Mouse (Mus musculus): ENCODE results near the gene Rpia. TPM values are rescaled to one million over a fixed set of nuclear protein-coding genes. Genes with fewer than 3 reads are reported as not detected.

The Rpia gene
- polyA plus RNA-seq, 1 experiment from 2014 or later: 2.4 TPM

DNA sequence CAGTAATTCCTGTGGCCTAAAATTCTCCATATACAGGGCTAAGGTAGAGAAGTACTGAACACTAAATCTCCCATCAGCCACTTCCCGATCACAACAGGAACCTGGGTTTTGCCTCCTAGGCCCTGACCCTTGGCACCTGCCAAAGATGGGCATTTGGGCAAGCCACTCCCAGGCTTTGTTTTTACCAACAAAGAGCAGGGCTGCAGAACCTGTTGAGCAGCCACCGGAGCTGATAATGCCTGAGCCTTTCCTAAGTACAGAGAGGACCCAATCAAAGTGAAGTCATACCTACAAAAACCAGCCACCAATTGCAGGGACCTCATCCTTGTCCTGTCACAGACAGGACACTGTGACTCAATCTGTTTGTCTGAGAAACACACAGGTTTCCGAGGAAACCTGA is 7.2 kb downstream of the Rpia start:
- Histone ChIP-seq H3K4me1 (replicated peaks; ENCODE audit: insufficient read depth, low read length) (peaks cover 7% of the 10 kb centered on the region; the same call in 1 of the 2 replicates), H3K9me3 (replicated peaks; ENCODE audit: low read length) (no peaks in the 10 kb centered on the region), H3K27ac (no peak overlapping the region), H3K4me2 (ENCODE audit: low read length) (no peak overlapping the region), H3K9ac (ENCODE audit: low read depth, low read length) (no peak overlapping the region), H3K36me3 (ENCODE audit: insufficient read depth, low read length) (no peaks in the 10 kb centered on the region), H3K4me3 (replicated peaks; ENCODE audit: low read depth, low read length) (no peak overlapping the region), H3K27me3 (ENCODE audit: insufficient read depth, low read length) (no peaks in the 10 kb centered on the region)
- no peak for TF ChIP-seq CTCF (IDR thresholded peaks at IDR 0.05; ENCODE audit: low read depth)
- WGBS: 80% methylated on average over 3 of the region's 3 CpGs
- ATAC-seq (replicated peaks; ENCODE audit: low FRiP score, low read depth) (no peak), DNase-seq (ENCODE audit: low spot score) (no peak)

DNA sequence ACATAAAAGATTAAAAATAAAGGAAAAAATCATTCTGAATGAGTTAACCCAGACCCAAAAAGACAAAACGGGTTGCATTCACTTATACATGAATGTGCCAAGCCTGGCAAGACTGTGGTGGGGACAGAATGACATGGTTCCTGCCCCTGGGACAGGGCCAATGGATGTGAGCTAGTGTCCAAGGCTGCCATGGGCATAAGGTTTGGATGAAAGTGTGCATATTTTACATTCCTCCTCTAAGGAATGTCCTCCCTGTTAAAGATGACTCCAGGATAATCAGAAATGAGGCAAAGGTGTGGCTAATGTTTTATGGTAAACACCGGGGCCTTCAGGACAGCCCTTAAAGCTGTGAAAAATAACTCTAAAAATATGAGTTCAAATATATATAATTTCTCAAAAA is 10.7 kb downstream of the Rpia start:
- no peak for ATAC-seq (replicated peaks; ENCODE audit: low FRiP score, low read depth)
- WGBS: 87% methylated on average over 2 of the region's 2 CpGs
- Histone ChIP-seq H3K4me3 (replicated peaks; ENCODE audit: low read depth, low read length) (no peak overlapping the region), H3K9ac (ENCODE audit: low read depth, low read length) (no peak overlapping the region), H3K4me1 (replicated peaks; ENCODE audit: insufficient read depth, low read length) (peaks cover 6% of the 10 kb centered on the region; the same call in 1 of the 2 replicates), H3K27me3 (ENCODE audit: insufficient read depth, low read length) (no peaks in the 10 kb centered on the region), H3K4me2 (ENCODE audit: low read length) (no peak overlapping the region), H3K27ac (no peak overlapping the region), H3K36me3 (ENCODE audit: insufficient read depth, low read length) (no peaks in the 10 kb centered on the region), H3K9me3 (replicated peaks; ENCODE audit: low read length) (no peaks in the 10 kb centered on the region)
- no peak for DNase-seq (ENCODE audit: low spot score)
- TF ChIP-seq CTCF (IDR thresholded peaks at IDR 0.05; ENCODE audit: low read depth): no peak

DNA sequence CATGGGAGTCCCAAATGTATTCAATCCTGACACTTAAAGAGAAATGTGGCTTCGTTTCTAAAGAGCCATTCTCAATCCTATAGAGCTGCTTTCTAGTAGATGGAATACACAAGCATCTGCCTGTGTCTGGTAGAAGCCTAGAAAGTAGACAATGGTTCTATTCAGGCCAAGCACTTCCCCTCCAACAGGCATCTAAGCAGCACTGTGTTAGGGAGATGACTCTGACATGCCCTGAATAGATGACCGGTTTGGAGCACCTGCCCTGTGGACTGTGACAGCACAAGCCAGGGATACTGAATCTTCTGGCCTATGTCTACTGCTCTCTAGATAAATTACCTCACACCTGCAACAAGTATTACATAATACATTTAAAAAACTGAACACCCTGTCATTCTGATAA is 17.7 kb downstream of the Rpia start:
- Histone ChIP-seq H3K9me3 (replicated peaks; ENCODE audit: low read length) (no peaks in the 10 kb centered on the region), H3K27me3 (ENCODE audit: insufficient read depth, low read length) (no peaks in the 10 kb centered on the region), H3K4me1 (replicated peaks; ENCODE audit: insufficient read depth, low read length) (no peaks in the 10 kb centered on the region), H3K27ac (no peak overlapping the region), H3K9ac (ENCODE audit: low read depth, low read length) (no peak overlapping the region), H3K4me3 (replicated peaks; ENCODE audit: low read depth, low read length) (no peak overlapping the region), H3K4me2 (ENCODE audit: low read length) (no peak overlapping the region), H3K36me3 (ENCODE audit: insufficient read depth, low read length) (peaks cover 16% of the 10 kb centered on the region; the same call in 1 of the 2 replicates)
- no peak for DNase-seq (ENCODE audit: low spot score)
- TF ChIP-seq CTCF (IDR thresholded peaks at IDR 0.05; ENCODE audit: low read depth): no peak
- ATAC-seq (replicated peaks; ENCODE audit: low FRiP score, low read depth): 0 out of 2 replicates have a peak, but pooled peaks have one; percentile 49
- 73% methylated on average over 2 of the region's 2 CpGs for WGBS

DNA sequence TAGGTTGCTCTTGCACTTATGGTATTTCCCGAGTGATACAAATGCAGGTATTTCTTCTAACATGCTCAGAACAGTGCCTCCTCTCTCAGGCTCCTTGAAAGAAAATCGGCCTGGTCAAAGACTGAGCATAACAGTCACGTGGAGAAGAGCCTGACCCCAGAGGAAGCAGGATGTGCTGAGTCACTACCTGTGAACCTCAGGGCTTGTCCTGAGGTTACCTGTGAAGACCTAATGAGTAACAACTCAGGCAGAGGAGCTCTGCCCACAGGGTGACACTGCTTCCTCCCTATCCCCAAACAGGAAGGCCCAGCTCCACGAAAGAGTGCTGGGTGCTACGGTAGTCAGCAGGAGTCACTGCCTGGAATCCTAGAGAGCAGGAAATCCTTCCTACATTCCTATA is 18.3 kb downstream of the Rpia start:
- Histone ChIP-seq H3K4me2 (ENCODE audit: low read length) (no peak overlapping the region), H3K4me3 (replicated peaks; ENCODE audit: low read depth, low read length) (no peak overlapping the region), H3K9ac (ENCODE audit: low read depth, low read length) (no peak overlapping the region), H3K27me3 (ENCODE audit: insufficient read depth, low read length) (no peaks in the 10 kb centered on the region), H3K4me1 (replicated peaks; ENCODE audit: insufficient read depth, low read length) (no peaks in the 10 kb centered on the region), H3K9me3 (replicated peaks; ENCODE audit: low read length) (no peaks in the 10 kb centered on the region), H3K36me3 (ENCODE audit: insufficient read depth, low read length) (peaks cover 16% of the 10 kb centered on the region; the same call in 1 of the 2 replicates), H3K27ac (no peak overlapping the region)
- TF ChIP-seq CTCF (IDR thresholded peaks at IDR 0.05; ENCODE audit: low read depth): no peak
- peak; percentile 89 for ATAC-seq (replicated peaks; ENCODE audit: low FRiP score, low read depth)
- WGBS: 76% methylated on average over 5 of the region's 5 CpGs
- no peak for DNase-seq (ENCODE audit: low spot score)

DNA sequence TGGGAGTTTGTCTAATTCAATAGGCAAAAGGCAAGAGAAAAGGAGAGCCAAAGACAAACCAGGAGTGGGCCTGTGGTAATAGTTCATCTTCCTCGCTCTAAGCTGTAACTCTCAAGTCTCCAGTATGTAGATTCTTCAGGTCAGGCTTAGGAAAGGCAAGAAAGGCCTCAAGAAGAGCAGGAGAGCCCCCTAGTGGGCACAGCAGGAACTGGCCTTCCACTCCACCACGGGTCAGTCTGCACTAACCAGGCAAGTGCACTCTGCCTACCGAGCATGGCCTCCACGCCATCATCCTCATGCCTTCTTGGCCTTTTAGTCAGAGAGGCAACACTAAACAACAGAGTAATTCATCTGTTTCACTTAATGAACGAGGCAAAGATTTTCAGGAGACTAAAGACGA is 23.3 kb downstream of the Rpia start:
- Histone ChIP-seq H3K27ac (no peak overlapping the region), H3K4me2 (ENCODE audit: low read length) (no peak overlapping the region), H3K27me3 (ENCODE audit: insufficient read depth, low read length) (no peaks in the 10 kb centered on the region), H3K4me3 (replicated peaks; ENCODE audit: low read depth, low read length) (no peak overlapping the region), H3K9ac (ENCODE audit: low read depth, low read length) (no peak overlapping the region), H3K36me3 (ENCODE audit: insufficient read depth, low read length) (0 out of 2 replicates have a peak, but pooled peaks cover 11% of the 10 kb centered on the region), H3K9me3 (replicated peaks; ENCODE audit: low read length) (no peaks in the 10 kb centered on the region), H3K4me1 (replicated peaks; ENCODE audit: insufficient read depth, low read length) (no peaks in the 10 kb centered on the region)
- TF ChIP-seq CTCF (IDR thresholded peaks at IDR 0.05; ENCODE audit: low read depth): peak; percentile 94
- DNase-seq (ENCODE audit: low spot score): peak; percentile 83
- WGBS: 31% methylated on average over 6 of the region's 6 CpGs
- peak; percentile 72 for ATAC-seq (replicated peaks; ENCODE audit: low FRiP score, low read depth)

DNA sequence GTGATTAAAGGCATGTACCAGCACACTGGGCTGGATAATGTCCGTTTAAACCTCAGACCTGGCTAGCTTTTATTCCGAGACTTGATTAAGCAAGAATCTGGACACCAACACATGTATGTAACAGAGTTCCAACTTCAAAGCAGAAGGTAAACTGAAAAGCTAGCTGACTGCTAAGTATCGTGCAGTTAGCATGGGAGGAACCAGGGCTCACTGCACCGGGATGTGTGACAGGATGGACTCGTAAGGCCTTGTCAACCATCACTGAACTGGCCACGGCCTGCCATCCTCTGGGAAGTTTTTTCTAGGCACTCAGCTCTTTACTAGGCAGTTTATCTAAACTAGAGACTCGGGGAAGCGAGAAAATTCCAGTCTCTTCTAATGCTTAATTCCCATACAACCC is 27.0 kb downstream of the Rpia start:
- no peak overlapping the region for H3K4me2 ChIP-seq (ENCODE audit: low read length)
- 0 out of 2 replicates have a peak, but pooled peaks cover 4% of the 10 kb centered on the region for H3K36me3 ChIP-seq (ENCODE audit: insufficient read depth, low read length)
- TF ChIP-seq CTCF (IDR thresholded peaks at IDR 0.05; ENCODE audit: low read depth): no peak
- H3K9ac ChIP-seq (ENCODE audit: low read depth, low read length): no peak overlapping the region
- DNase-seq (ENCODE audit: low spot score) (no peak), ATAC-seq (replicated peaks; ENCODE audit: low FRiP score, low read depth) (no peak)
- WGBS: 75% methylated on average over 8 of the region's 8 CpGs
- no peak overlapping the region for H3K4me3 ChIP-seq (replicated peaks; ENCODE audit: low read depth, low read length)
- no peaks in the 10 kb centered on the region for H3K4me1 ChIP-seq (replicated peaks; ENCODE audit: insufficient read depth, low read length)
- no peaks in the 10 kb centered on the region for H3K9me3 ChIP-seq (replicated peaks; ENCODE audit: low read length)
- H3K27me3 ChIP-seq (ENCODE audit: insufficient read depth, low read length): no peaks in the 10 kb centered on the region
- H3K27ac ChIP-seq: no peak overlapping the region

DNA sequence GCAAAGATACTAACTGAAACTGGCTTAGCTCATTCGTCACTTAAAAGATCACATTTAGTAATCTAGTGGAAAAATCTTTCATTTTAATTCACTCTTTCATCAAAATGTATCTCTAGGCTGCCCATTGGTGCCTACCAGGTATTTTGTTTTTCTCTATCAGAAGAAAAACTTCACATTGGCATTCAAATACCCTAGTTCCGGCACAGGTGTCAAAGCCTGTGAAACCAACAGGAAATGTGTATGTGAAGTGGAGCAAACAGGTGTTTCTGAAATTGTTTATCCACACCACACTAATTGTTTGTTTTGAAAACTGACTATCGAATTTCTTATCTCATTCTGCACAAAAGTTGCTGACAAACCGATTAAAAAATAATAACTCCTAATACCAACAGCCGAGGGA is 27.5 kb downstream of the Rpia start:
- Histone ChIP-seq H3K4me3 (replicated peaks; ENCODE audit: low read depth, low read length) (no peak overlapping the region), H3K27me3 (ENCODE audit: insufficient read depth, low read length) (no peaks in the 10 kb centered on the region), H3K4me2 (ENCODE audit: low read length) (no peak overlapping the region), H3K27ac (no peak overlapping the region), H3K4me1 (replicated peaks; ENCODE audit: insufficient read depth, low read length) (no peaks in the 10 kb centered on the region), H3K9ac (ENCODE audit: low read depth, low read length) (no peak overlapping the region), H3K36me3 (ENCODE audit: insufficient read depth, low read length) (0 out of 2 replicates have a peak, but pooled peaks cover 4% of the 10 kb centered on the region), H3K9me3 (replicated peaks; ENCODE audit: low read length) (no peaks in the 10 kb centered on the region)
- ATAC-seq (replicated peaks; ENCODE audit: low FRiP score, low read depth): no peak
- WGBS: 85% methylated on average over 5 of the region's 5 CpGs
- TF ChIP-seq CTCF (IDR thresholded peaks at IDR 0.05; ENCODE audit: low read depth): no peak
- no peak for DNase-seq (ENCODE audit: low spot score)

Data from kidney, postnatal 0 days (tissue).